Mouse (Mus musculus) forebrain, embryonic 13.5 days (tissue): ENCODE data around the gene Cenpm. TPM values are rescaled to one million over a fixed set of nuclear protein-coding genes. Genes with fewer than 3 reads are reported as not detected.
A peak's percentile ranks its signal among the peaks of the same experiment; 100 is the strongest.

Experiments used
- ATAC-seq: fragments of 200-750 bp; cut with Nextera tagmentation; 2 replicates; pipeline ENCODE4 v1.8.0; 2017
- H3K27ac ChIP-seq: fragments of 300-500 bp; sonication (generic); 2 replicates; pipeline ENCODE4 v1.5.1; 2015; ENCODE audit warnings: inconsistent platforms, mild to moderate bottlenecking, moderate library complexity
- H3K27me3 ChIP-seq: fragments of 300-500 bp; sonication (generic); 2 replicates; pipeline ENCODE4 v1.6.1; 2015; ENCODE audit warnings: mild to moderate bottlenecking, inconsistent platforms
- H3K36me3 ChIP-seq: fragments of 300-500 bp; sonication (generic); 2 replicates; pipeline ENCODE4 v1.6.1; 2015; ENCODE audit warnings: mild to moderate bottlenecking, inconsistent platforms; ENCODE audit not compliant: poor library complexity, severe bottlenecking
- H3K4me1 ChIP-seq: fragments of 300-500 bp; sonication (generic); 2 replicates; pipeline ENCODE4 v1.6.1; 2015; ENCODE audit warnings: inconsistent platforms
- H3K4me2 ChIP-seq: fragments of 300-500 bp; sonication (generic); 2 replicates; pipeline ENCODE4 v1.6.1; 2015; ENCODE audit warnings: inconsistent platforms, mild to moderate bottlenecking, moderate library complexity
- H3K4me3 ChIP-seq: fragments of 300-500 bp; sonication (generic); 2 replicates; pipeline ENCODE4 v1.5.1; 2015; ENCODE audit warnings: mild to moderate bottlenecking, inconsistent platforms
- H3K9ac ChIP-seq: fragments of 300-500 bp; sonication (generic); 2 replicates; pipeline ENCODE4 v1.6.1; 2015; ENCODE audit warnings: mild to moderate bottlenecking, inconsistent platforms
- H3K9me3 ChIP-seq: fragments of 300-500 bp; sonication (generic); replicated peaks from 2 replicates; pipeline ENCODE4 v1.6.1; 2016; ENCODE audit warnings: inconsistent platforms
- WGBS: fragments of 180-500 bp; shearing (Covaris S2); methylation state at CpG from one replicate; pipeline ENCODE4 v1.1.7; 2015; 5-methylcytosine and 5-hydroxymethylcytosine counted together
- polyA plus RNA-seq: library from polyadenylated mRNA; unstranded; fragments of >200 nt; fragmentation: Nextera tagmentation; extraction: Ambion mirVana; gene quantifications from 2 replicates; pipeline ENCODE4 v1.2.1, GENCODE M21; 2015

Gene Cenpm
- polyA plus RNA-seq, 1 experiment from 2014 or later: 71.5 TPM

GRCm38 (mm10) chr15:82223251-82223650, 21.3 kb downstream of the Cenpm start:
- ATAC-seq: no peak
- no peak overlapping the region for H3K4me3 ChIP-seq
- peaks cover 28% of the 10 kb centered on the region for H3K4me1 ChIP-seq
- WGBS: 69% methylated on average over 7 of the region's 7 CpGs
- no peaks in the 10 kb centered on the region for H3K36me3 ChIP-seq
- peaks cover 28% of the 10 kb centered on the region for H3K27me3 ChIP-seq
- no peak overlapping the region for H3K27ac ChIP-seq
- peak overlapping the region; percentile 70; the same call in 1 of the 2 replicates for H3K4me2 ChIP-seq
- no peaks in the 10 kb centered on the region for H3K9me3 ChIP-seq
- H3K9ac ChIP-seq: peak overlapping the region; percentile 62; the same call in 1 of the 2 replicates

GRCm38 (mm10) chr15:82221104-82221860, 23.3 kb downstream of the Cenpm start:
- 61% methylated on average over 14 of the region's 14 CpGs for WGBS
- no peak for ATAC-seq

GRCm38 (mm10) chr15:82220003-82220675, 24.4 kb downstream of the Cenpm start:
- Histone ChIP-seq H3K9me3 (no peaks in the 10 kb centered on the region), H3K4me1 (peaks cover 51% of the 10 kb centered on the region), H3K27ac (no peak overlapping the region), H3K36me3 (no peaks in the 10 kb centered on the region), H3K4me2 (no peak overlapping the region), H3K4me3 (no peak overlapping the region), H3K27me3 (peaks cover 47% of the 10 kb centered on the region), H3K9ac (no peak overlapping the region)
- no peak for ATAC-seq
- 54% methylated on average over 12 of the region's 12 CpGs for WGBS

More at GRCm38 (mm10) chr15:82221104-82221860, 23.3 kb downstream of the Cenpm start:
- Histone ChIP-seq H3K27me3 (peaks cover 38% of the 10 kb centered on the region), H3K4me1 (peaks cover 40% of the 10 kb centered on the region), H3K9me3 (no peaks in the 10 kb centered on the region), H3K4me3 (no peak overlapping the region), H3K9ac (no peak overlapping the region), H3K36me3 (no peaks in the 10 kb centered on the region), H3K27ac (no peak overlapping the region), H3K4me2 (no peak overlapping the region)

- Histone ChIP-seq H3K36me3 (no peaks in the 10 kb centered on the region), H3K9me3 (no peaks in the 10 kb centered on the region), H3K27me3 (peaks cover 45% of the 10 kb centered on the region), H3K4me2 (no peak overlapping the region), H3K27ac (no peak overlapping the region), H3K4me1 (peaks cover 44% of the 10 kb centered on the region), H3K9ac (no peak overlapping the region), H3K4me3 (no peak overlapping the region)
- WGBS: 82% methylated on average over 26 of the region's 26 CpGs
- no peak for ATAC-seq
Measured at GRCm38 (mm10) chr15:82218778-82219666, 25.5 kb downstream of the Cenpm start.

GRCm38 (mm10) chr15:82217980-82218379, 26.6 kb downstream of the Cenpm start:
- H3K4me1 ChIP-seq: peaks cover 41% of the 10 kb centered on the region
- WGBS: 32% methylated on average over 9 of the region's 9 CpGs
- no peaks in the 10 kb centered on the region for H3K9me3 ChIP-seq
- H3K4me3 ChIP-seq: no peak overlapping the region
- ATAC-seq: no peak
- no peak overlapping the region for H3K4me2 ChIP-seq
- H3K27me3 ChIP-seq: peaks cover 49% of the 10 kb centered on the region
- no peak overlapping the region for H3K9ac ChIP-seq
- no peaks in the 10 kb centered on the region for H3K36me3 ChIP-seq
- H3K27ac ChIP-seq: no peak overlapping the region

- H3K27me3 ChIP-seq: peaks cover 55% of the 10 kb centered on the region
- H3K4me1 ChIP-seq: peaks cover 51% of the 10 kb centered on the region
- no peak overlapping the region for H3K4me2 ChIP-seq
- peak; percentile 34; the same call in 1 of the 2 replicates for ATAC-seq
- H3K9ac ChIP-seq: no peak overlapping the region
- no peak overlapping the region for H3K27ac ChIP-seq
- 13% methylated on average over 7 of the region's 7 CpGs for WGBS
- H3K4me3 ChIP-seq: no peak overlapping the region
- no peaks in the 10 kb centered on the region for H3K36me3 ChIP-seq
- H3K9me3 ChIP-seq: no peaks in the 10 kb centered on the region
Measured at GRCm38 (mm10) chr15:82217039-82217438, 27.5 kb downstream of the Cenpm start.

- Histone ChIP-seq H3K27ac (no peak overlapping the region), H3K4me2 (peak overlapping the region; percentile 7; the same call in 1 of the 2 replicates), H3K27me3 (peaks cover 63% of the 10 kb centered on the region), H3K4me1 (peaks cover 58% of the 10 kb centered on the region), H3K9me3 (no peaks in the 10 kb centered on the region), H3K4me3 (no peak overlapping the region), H3K9ac (0 out of 2 replicates have a peak overlapping the region, but pooled peaks have one; percentile 17), H3K36me3 (no peaks in the 10 kb centered on the region)
- peak; percentile 30; the same call in 1 of the 2 replicates for ATAC-seq
- WGBS: 40% methylated on average over 20 of the region's 20 CpGs
Measured at GRCm38 (mm10) chr15:82216142-82216827, 28.3 kb downstream of the Cenpm start.

GRCm38 (mm10) chr15:82215332-82216046, 29.1 kb downstream of the Cenpm start:
- H3K27ac ChIP-seq: no peak overlapping the region
- WGBS: 28% methylated on average over 11 of the region's 11 CpGs
- peaks cover 71% of the 10 kb centered on the region for H3K27me3 ChIP-seq

GRCm38 (mm10) chr15:82213222-82213621, 31.3 kb downstream of the Cenpm start:
- 9% methylated on average over 4 of the region's 4 CpGs for WGBS
- ATAC-seq: no peak
- H3K36me3 ChIP-seq: no peaks in the 10 kb centered on the region
- H3K4me3 ChIP-seq: no peak overlapping the region
- peaks cover 87% of the 10 kb centered on the region for H3K27me3 ChIP-seq
- H3K9ac ChIP-seq: no peak overlapping the region
- H3K27ac ChIP-seq: no peak overlapping the region
- H3K4me2 ChIP-seq: no peak overlapping the region; the same call in 1 of the 2 replicates
- H3K4me1 ChIP-seq: peaks cover 40% of the 10 kb centered on the region
- H3K9me3 ChIP-seq: no peaks in the 10 kb centered on the region

More at GRCm38 (mm10) chr15:82215332-82216046, 29.1 kb downstream of the Cenpm start:
- H3K9ac ChIP-seq: no peak overlapping the region
- ATAC-seq: no peak
- H3K4me3 ChIP-seq: no peak overlapping the region
- H3K4me2 ChIP-seq: peak overlapping the region; percentile 7; the same call in 1 of the 2 replicates
- no peaks in the 10 kb centered on the region for H3K9me3 ChIP-seq
- H3K4me1 ChIP-seq: peaks cover 51% of the 10 kb centered on the region
- H3K36me3 ChIP-seq: no peaks in the 10 kb centered on the region

- H3K4me1 ChIP-seq: peaks cover 40% of the 10 kb centered on the region
- H3K9me3 ChIP-seq: no peaks in the 10 kb centered on the region
- H3K4me3 ChIP-seq: peak within 1 kb of the TSS; percentile 44
- H3K27ac ChIP-seq: no peak within 1 kb of the TSS
- peak within 1 kb of the TSS; percentile 55 for H3K9ac ChIP-seq
- 0% methylated on average over 15 of the region's 34 CpGs for WGBS
- peaks cover 92% of the 10 kb centered on the region for H3K27me3 ChIP-seq
- ATAC-seq: no peak
- H3K4me2 ChIP-seq: peak within 1 kb of the TSS; percentile 70
- H3K36me3 ChIP-seq: no peaks in the 10 kb centered on the region
Measured at GRCm38 (mm10) chr15:82212752-82213063, 31.8 kb downstream of the Cenpm start, which contains the start of gene Shisa8. Shisa8 (minus strand) TSS chr15:82212815.
